Mouse (Mus musculus): Measurements from ENCODE around the gene Gm13420. TPM values are rescaled to one million over a fixed set of nuclear protein-coding genes. Genes with fewer than 3 reads are reported as not detected.
A peak's percentile ranks its signal among the peaks of the same experiment; 100 is the strongest.

Gm13420 gene
- total RNA-seq, 2 experiments from 2014 or later: 2.3 TPM

GRCm38 (mm10) chr2:29706726-29707620 lies 44.5 kb downstream of the Gm13420 start:
- intact Hi-C loops (cut with DNase I): no loop called here
- no peak for DNase-seq (ENCODE audit: low spot score in 2 of 2)

DNA sequence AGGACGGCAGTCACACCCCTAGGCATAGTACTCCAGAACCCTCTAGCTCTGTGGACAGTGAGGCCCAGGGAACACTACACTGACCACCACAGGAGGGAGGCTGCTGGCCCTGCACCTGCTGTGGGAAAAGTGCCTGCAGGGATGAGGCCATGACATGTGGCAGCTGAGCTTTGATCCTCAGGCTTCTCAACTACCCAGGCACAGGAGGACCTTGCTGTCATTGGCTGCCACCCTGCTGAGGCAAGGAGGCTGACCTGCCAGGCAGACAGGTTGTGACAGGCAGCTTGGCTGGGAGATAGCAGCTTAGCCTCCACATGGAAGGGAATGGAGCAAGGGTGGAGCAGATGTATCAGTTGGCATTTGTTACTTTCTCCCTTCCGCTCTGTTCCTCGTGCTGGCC lies 46.0 kb downstream of the Gm13420 start:
- intact Hi-C loops (cut with DNase I): no loop called here
- no peak for DNase-seq (ENCODE audit: low spot score in 2 of 2)

DNA sequence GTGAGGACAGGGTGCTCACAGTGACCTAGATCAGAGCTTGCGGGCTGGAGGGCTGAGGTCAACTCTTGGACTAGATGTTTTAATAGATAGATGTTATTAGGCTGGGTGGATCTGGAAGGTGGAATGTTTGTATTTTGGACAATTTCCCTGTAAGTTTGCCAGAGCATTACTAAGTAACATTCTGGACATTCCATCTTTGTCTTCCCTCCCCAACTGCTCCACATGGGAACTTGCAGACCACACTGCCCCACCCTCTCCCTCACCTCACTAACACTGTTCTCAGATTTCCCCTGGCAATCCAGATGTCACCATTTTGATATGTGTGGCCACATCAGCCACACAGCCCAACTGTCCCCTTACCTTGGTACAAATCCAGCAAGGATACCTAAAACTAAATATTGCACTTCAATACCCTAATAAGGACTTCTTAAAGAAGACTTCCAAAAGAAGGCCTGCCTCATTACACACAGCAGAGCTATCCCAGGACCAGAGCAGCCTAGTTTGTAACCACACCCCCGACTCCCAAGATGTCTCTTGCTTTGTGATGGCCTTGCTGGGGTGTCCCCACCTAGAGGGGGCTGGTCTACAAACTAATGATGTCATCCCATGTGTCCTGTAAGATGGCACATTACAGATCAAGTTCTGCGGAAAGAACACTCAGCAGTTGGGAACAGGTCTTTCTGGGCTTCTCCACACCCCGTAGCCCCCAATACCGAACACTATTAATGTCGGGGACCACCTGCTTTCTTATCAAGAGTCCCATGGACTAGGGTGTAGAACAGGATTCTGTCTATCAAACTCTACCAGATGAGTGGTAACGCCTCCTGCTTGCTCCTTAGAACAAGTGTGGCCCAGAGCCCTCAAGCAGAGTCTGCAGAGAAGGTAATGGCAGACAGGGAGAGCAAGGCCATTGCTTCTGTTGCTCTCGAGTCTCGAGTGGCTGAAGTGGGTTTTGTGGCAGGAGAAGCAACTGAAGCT lies 48.1 kb downstream of the Gm13420 start:
- DNase-seq (ENCODE audit: low spot score in 2 of 2): no peak
- intact Hi-C loops (cut with DNase I): no loop called here

- intact Hi-C loops (cut with DNase I): no loop called here
- no peak for DNase-seq (ENCODE audit: low spot score in 2 of 2)
Observed at GRCm38 (mm10) chr2:29702189-29702588, 49.3 kb downstream of the Gm13420 start.

- intact Hi-C loops (cut with DNase I): no loop called here
- DNase-seq (ENCODE audit: low spot score in 2 of 2): no peak
Observed at GRCm38 (mm10) chr2:29701393-29701792, 50.1 kb downstream of the Gm13420 start.

DNA sequence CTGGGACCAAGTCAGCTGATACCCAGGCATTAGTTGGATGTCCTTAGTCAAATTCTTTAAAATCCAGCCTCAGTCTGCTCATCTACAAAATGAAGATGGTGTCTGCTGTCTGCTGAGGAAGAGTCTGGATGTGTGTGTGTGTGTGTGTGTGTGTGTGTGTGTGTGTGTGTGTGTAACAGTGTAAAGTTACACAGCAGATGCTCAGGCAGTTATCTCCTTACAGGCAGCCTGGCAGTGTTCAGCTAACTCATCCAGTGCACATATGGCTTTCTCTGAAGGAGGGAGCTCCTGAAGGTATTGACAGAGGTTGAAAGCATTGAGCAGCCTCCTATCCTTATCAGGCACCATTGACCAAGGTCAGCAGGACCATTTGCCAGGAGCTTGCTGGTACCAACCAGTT lies 50.6 kb downstream of the Gm13420 start:
- peak; percentile 23 to 51 for DNase-seq (ENCODE audit: low spot score in 2 of 2)
- intact Hi-C loops (cut with DNase I): no loop called here

GRCm38 (mm10) chr2:29698421-29699290 lies 52.8 kb downstream of the Gm13420 start:
- DNase-seq (ENCODE audit: low spot score in 2 of 2): no peak
- intact Hi-C loops (cut with DNase I): no loop called here

DNA sequence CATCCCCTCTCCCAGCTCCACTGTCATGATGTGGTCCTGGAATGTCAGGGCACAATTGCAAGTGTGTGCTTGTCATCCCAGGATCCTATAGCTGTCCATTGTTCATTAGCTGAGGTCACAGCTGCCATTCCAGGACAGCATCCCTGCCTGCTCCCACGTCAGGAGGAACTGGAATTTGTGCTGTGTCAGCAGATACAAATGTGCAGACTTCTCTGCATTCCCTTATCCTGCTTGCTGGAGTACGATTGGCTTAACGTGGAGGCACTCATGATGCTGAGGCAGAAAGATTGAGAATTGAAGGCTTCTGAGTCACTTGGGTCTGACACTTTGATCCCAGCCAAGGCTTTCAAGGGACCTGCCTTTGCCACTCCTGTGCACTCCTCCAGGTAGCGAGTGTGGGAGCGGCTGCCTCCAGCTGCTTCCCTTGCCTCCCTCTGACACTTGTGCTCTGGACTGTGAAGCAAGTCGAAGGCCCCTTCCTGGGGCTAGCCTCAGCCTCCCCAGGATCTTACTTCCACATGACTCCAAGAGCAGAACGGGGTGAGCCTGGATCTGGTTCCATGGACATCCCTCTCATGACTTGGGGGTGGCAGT lies 55.2 kb downstream of the Gm13420 start:
- intact Hi-C loops (cut with DNase I): no loop called here
- no peak for DNase-seq (ENCODE audit: low spot score in 2 of 2)

Other genes starting within 250 kb of the Gm13420 start
- 100 to 1,000 TPM; 118 to 124 TPM for gene Rapgef1, start 132.0 kb downstream of the Gm13420 start, total RNA-seq (2021)
- gene Gm13547, start 7.6 kb upstream of the Gm13420 start, total RNA-seq (2021): not detected
- gene Coq4, start 35.8 kb upstream of the Gm13420 start, total RNA-seq (2021): 10 to 100 TPM; 35.6 to 37.5 TPM
- 10 to 100 TPM; 47.9 to 51.2 TPM for gene Trub2, start 36.8 kb upstream of the Gm13420 start, total RNA-seq (2021)
- 10 to 100 TPM; 93.4 to 96.7 TPM for gene Slc27a4, start 50.9 kb upstream of the Gm13420 start, total RNA-seq (2021)
- 10 to 100 TPM; 57.3 to 60.2 TPM for gene Urm1, start 68.4 kb upstream of the Gm13420 start, total RNA-seq (2021)
- gene Cercam, start 117.5 kb upstream of the Gm13420 start, total RNA-seq (2021): 1 to 10 TPM; 5.2 to 7.2 TPM
- gene Odf2, start 137.5 kb upstream of the Gm13420 start, total RNA-seq (2021): 10 to 100 TPM; 92.6 to 95.3 TPM
- 10 to 100 TPM; 35.9 to 37.4 TPM for gene Gle1, start 183.7 kb upstream of the Gm13420 start, total RNA-seq (2021)
- 1,000 to 10,000 TPM in 1 of 2 experiments, 100 to 1,000 TPM in 1; 952 to 1,021 TPM for gene Sptan1, start 213.9 kb upstream of the Gm13420 start, total RNA-seq (2021)

Measured in left cerebral cortex, postnatal 14 days (tissue).